Mouse (Mus musculus) CD4-positive, CD25-positive, alpha-beta regulatory T cell, adult 2 months (primary cell): ENCODE measurements around the gene Gm9044.
"Not testable (repeated sequence)": the region's sequence is repeated elsewhere in the genome, so short reads cannot be mapped to it uniquely, and the experiment has no call there.

Experiments used
- DNase-seq: peaks from one replicate; pipeline ENCODE4 v3.0.0-alpha.2; 2012; ENCODE audit warnings: low read depth, low spot score

Gm9044 gene

DNA sequence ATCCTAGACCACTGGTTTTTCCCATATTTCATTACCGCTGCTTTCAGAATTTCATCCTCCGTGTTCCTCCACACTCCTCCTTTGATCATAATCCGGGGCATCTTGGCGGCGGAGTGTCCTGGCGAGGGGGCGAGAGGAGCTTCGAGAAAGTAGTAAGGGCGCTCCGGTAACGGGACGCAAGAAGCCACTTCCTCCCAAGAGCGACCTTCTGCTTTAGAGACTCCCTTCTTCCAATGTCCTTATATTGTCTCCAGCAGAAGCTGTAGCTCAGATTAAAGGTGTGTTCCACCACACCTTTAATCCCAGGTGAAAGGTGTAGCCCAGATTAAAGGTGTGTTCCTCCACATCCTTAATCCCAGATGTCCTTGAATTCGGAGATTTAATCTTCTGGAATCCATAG, at the start of gene Gm9044:
Gene Gm9044 (minus strand): TSS at position 101 of the 400 bp plus-strand sequence.
- DNase-seq: not testable (repeated sequence)

DNA sequence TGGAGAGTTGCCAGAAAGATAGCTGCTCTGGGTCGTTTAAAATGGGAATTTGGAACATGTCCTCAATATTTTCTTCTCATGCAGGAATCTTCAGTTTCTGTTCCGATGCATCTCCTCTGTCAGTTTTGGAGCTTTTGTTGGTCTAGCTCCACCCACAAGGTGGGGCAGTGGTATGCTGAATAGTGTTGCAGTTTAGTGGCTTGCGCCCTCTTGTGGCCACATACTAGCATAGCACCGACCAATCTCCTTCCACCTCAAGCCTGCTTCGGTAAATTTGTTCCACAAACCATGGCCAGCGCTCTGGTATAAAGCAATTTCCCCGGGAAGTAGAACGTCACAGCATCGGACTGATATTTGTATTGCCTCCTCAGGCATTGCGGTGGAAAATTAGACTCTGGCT, 38.2 kb upstream of the Gm9044 start:
- DNase-seq: peak; percentile 91

DNA sequence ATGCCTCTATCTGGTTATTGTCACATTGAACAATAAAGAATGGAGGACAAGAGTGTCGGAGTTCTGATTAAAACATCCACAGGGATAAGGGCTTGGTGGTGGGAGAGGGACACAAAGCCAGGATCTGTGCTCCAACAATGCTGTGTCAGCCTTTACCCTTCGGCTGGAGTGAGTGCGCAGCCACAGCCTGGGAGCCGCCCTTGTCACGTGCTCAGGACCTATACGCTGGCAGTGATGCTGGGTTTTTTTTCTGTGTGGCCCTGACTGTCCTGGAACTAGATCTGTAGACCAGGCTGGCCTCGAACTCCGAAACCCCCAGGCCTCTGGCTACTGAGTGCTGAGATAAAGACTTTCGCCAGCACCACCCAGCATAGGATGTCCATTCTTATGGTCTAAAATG, 37.3 kb upstream of the Gm9044 start:
- no peak for DNase-seq

DNA sequence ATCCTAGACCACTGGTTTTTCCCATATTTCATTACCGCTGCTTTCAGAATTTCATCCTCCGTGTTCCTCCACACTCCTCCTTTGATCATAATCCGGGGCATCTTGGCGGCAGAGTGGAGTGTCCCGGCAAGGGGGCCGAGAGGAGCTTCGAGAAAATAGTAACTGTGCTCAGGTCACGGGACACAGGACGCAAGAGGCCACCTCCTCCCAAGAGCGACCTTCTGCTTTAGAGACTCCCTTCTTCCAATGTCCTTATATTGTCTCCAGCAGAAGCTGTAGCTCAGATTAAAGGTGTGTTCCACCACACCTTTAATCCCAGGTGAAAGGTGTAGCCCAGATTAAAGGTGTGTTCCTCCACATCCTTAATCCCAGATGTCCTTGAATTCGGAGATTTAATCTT, 21.8 kb upstream of the Gm9044 start, which contains the start of gene Gm9049:
Gene Gm9049 (minus strand): TSS at position 101 of the 400 bp plus-strand sequence.
- DNase-seq: not testable (repeated sequence)

DNA sequence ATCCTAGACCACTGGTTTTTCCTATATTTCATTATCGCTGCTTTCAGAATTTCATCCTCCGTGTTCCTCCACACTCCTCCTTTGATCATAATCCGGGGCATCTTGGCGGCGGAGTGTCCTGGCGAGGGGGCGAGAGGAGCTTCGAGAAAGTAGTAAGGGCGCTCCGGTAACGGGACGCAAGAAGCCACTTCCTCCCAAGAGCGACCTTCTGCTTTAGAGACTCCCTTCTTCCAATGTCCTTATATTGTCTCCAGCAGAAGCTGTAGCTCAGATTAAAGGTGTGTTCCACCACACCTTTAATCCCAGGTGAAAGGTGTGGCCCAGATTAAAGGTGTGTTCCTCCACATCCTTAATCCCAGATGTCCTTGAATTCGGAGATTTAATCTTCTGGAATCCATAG, 16.4 kb upstream of the Gm9044 start, which contains the start of gene Gm9048:
Gene Gm9048 (minus strand): TSS at position 101 of the 400 bp plus-strand sequence.
- DNase-seq: not testable (repeated sequence)

DNA sequence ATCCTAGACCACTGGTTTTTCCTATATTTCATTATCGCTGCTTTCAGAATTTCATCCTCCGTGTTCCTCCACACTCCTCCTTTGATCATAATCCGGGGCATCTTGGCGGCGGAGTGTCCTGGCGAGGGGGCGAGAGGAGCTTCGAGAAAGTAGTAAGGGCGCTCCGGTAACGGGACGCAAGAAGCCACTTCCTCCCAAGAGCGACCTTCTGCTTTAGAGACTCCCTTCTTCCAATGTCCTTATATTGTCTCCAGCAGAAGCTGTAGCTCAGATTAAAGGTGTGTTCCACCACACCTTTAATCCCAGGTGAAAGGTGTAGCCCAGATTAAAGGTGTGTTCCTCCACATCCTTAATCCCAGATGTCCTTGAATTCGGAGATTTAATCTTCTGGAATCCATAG, 10.9 kb upstream of the Gm9044 start, which contains the start of gene Gm9046:
Gene Gm9046 (minus strand): TSS at position 101 of the 400 bp plus-strand sequence.
- not testable (repeated sequence) for DNase-seq

DNA sequence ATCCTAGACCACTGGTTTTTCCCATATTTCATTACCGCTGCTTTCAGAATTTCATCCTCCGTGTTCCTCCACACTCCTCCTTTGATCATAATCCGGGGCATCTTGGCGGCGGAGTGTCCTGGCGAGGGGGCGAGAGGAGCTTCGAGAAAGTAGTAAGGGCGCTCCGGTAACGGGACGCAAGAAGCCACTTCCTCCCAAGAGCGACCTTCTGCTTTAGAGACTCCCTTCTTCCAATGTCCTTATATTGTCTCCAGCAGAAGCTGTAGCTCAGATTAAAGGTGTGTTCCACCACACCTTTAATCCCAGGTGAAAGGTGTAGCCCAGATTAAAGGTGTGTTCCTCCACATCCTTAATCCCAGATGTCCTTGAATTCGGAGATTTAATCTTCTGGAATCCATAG, 5.5 kb upstream of the Gm9044 start, which contains the start of gene Gm9045:
Gene Gm9045 (minus strand): TSS at position 101 of the 400 bp plus-strand sequence.
- not testable (repeated sequence) for DNase-seq

DNA sequence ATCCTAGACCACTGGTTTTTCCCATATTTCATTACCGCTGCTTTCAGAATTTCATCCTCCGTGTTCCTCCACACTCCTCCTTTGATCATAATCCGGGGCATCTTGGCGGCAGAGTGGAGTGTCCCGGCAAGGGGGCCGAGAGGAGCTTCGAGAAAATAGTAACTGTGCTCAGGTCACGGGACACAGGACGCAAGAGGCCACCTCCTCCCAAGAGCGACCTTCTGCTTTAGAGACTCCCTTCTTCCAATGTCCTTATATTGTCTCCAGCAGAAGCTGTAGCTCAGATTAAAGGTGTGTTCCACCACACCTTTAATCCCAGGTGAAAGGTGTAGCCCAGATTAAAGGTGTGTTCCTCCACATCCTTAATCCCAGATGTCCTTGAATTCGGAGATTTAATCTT, 5.3 kb downstream of the Gm9044 start, which contains the start of gene Gm9040:
Gene Gm9040 (minus strand): TSS at position 101 of the 400 bp plus-strand sequence.
- DNase-seq: not testable (repeated sequence)

DNA sequence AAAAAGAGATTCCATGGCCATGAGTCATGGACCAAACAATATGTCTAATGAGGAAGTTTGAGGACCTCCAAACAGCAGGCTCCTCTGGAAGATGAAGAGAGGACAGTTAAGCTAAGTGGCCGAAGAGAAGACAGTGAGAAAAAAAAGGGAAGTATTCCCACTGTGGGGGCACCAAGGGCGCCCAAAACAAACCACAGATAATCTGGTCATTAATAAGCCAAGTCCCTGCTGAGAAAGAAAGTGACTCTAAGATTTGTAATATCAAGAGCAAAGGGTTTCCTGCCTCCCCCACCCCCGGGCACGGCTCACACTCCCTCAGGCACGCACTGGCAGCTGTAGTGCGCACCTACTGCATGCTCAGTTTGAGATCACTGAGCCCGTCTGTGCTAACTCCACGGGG, 13.2 kb downstream of the Gm9044 start:
- no peak for DNase-seq

DNA sequence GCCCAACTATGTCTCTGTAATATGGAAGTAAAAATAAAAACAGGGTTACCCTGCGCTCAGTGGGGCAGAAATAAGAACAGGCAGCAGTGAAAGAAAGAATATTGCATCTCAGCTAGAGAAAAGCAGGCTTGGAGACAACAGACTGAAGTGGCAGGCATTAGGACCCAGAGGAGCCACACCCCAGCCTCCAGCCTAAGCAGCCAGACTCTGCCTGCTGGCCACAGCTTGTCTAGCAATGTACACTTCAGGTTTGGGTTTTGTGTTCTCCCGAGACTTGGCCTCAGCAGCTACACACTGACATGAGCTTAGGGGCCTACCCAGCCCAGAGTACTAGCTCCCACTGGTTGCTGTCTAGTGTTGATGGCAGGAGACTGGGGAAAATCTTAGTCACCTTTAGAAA, 30.1 kb downstream of the Gm9044 start:
- DNase-seq: peak; percentile 3

DNA sequence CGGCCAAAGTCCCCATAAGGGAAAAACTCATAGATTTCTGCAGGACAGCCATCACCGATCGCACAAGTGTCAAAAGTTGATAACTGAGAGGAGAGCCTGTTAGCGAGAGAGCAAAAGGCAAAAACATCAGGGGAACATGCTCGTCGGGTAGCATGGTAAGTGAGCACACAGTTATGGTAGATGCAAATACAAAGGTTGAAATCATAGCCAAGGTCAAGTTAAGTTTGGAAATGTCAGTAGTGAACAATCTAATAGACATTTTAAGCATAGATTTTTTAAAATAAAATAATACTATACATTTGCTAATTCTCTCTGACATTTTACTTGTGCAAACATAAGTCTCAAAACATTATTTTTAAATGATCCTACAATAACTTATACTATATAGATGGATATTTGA, 37.3 kb downstream of the Gm9044 start, which contains the start of gene Iltifb:
Gene Iltifb (minus strand): TSS at position 101 of the 400 bp plus-strand sequence.
- no peak for DNase-seq

DNA sequence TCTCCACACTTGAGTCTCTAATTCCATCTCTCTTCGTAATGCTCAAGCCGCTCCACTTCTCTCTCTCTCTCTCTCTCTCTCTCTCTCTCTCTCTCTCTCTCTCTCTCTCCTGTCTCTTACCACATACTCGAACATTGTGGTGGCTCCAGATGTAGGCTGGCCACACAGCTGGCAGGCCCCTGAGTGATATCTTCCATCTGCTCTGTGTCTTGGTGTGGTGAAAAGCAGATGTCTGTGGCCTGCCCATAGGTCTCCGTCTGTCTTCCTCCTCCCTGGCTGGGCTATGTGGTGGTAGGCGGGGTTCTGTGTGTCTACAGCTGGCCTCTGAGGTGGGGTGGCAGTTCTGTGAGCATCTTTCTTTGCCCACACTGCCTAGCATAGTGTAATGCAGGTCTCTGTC, 49.2 kb downstream of the Gm9044 start:
- not testable (repeated sequence) for DNase-seq

DNA sequence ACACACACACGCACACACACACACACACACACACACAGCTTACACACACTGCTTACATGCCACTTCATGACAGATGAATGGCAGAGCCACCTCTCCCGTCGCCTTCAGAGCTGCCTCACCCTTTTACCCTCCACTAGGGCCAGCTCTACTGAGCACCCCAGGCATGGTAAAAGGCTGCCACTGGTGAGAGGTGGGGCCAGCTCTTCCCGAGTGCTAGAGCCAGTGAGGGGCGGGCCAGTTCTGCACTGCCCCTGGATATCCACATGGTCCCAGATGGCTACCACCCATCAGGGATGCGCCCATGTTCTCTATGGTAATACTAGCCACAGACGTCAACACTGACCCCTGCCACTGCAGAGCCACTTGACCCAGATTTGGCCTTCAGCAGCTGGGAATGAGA, 49.6 kb downstream of the Gm9044 start:
- DNase-seq: not testable (repeated sequence)
